38 mouse cellular contexts compared by ENCODE assay signal in genomic region chr1:182512901-182513410, GRCm38 (mm10). TPM values are rescaled to one million over a fixed set of nuclear protein-coding genes. Genes with fewer than 3 reads are reported as not detected.
A peak's percentile ranks its signal among the peaks of the same experiment; 100 is the strongest.
DNase-seq lines count a peak whose midpoint lies in the region; ATAC-seq and TF ChIP-seq lines count a peak whose summit lies in the region.
"Had no signal": no experiment of that assay in that cellular context is flagged by ENCODE, and none has a peak within 500 bp of the region (broad histone marks: within the 10 kb centered on the region; RNA-seq: fewer than 3 reads in every experiment).

No protein-coding gene starts in this region.

- no peak for TF ChIP-seq POLR2A in MEL (IDR thresholded peaks at IDR 0.05; ENCODE audit: control insufficient read depth in 1 of 2, insufficient read depth in 1 of 2, low read depth in 1 of 2, low read length in 2 of 2, poor library complexity in 1 of 2)
- TF ChIP-seq POLR2A in embryonic fibroblast, embryonic 13.5 days (IDR thresholded peaks at IDR 0.05; ENCODE audit: low read depth, low read length), result no peak

- H3K4me1 ChIP-seq in heart, embryonic 11.5 days (ENCODE audit: control insufficient read depth, insufficient read depth, low read length), result peaks cover 8% of the 10 kb centered on the region
- peaks cover 17 to 45% of the 10 kb centered on the region in 2 experiments for H3K4me1 ChIP-seq in MEL (ENCODE audit: control insufficient read depth in 1 of 2, insufficient read depth in 2 of 2, low read length in 2 of 2)
- H3K4me1 ChIP-seq in embryonic fibroblast, embryonic 13.5 days (ENCODE audit: control insufficient read depth, insufficient read depth, low read length), result peaks cover 27% of the 10 kb centered on the region
- peaks cover 92% of the 10 kb centered on the region for H3K4me1 ChIP-seq in megakaryocyte, embryonic 14.5 days

- no peak overlapping the region for H3K27ac ChIP-seq in heart, embryonic 11.5 days (ENCODE audit: low read depth, low read length)
- H3K27ac ChIP-seq in MEL (ENCODE audit: control insufficient read depth, low read depth, low read length), result no peak overlapping the region
- H3K27ac ChIP-seq in embryonic fibroblast, embryonic 13.5 days (ENCODE audit: insufficient read depth, low read length), result peak overlapping the region; percentile 1; the same call in 1 of the 2 replicates
- H3K27ac ChIP-seq: embryonic facial prominence, embryonic 12.5 days; forebrain, embryonic 10.5 days; forebrain, embryonic 15.5 days; hindbrain, embryonic 10.5 days; hindbrain, embryonic 15.5 days; intestine, embryonic 15.5 days; liver, embryonic 14.5 days; neural tube, embryonic 15.5 days had no signal

- TF ChIP-seq RAD21 in MEL (IDR thresholded peaks at IDR 0.05; ENCODE audit: low read depth, low read length), result no peak

- ATAC-seq in heart, embryonic 11.5 days (replicated peaks; ENCODE audit: insufficient number of reproducible peaks, low FRiP score, low TSS enrichment), result no peak
- no peak for ATAC-seq in megakaryocyte-erythroid progenitor cell, adult 5-6 weeks (replicated peaks; ENCODE audit: low FRiP score, low TSS enrichment, poor library complexity, severe bottlenecking)
- ATAC-seq: CD4-positive, CD25-positive, alpha-beta regulatory T cell, adult 4 months; forebrain, embryonic 15.5 days; intestine, embryonic 15.5 days had no signal

- peak; percentile 22 to 60 for DNase-seq in heart, adult 18-20 months
- DNase-seq in MEL (ENCODE audit: low read depth, low spot score), result no peak
- DNase-seq in layer of hippocampus, postnatal 36 days, result no peak
- DNase-seq in cerebellum, postnatal 10 days, result no peak
- DNase-seq: adrenal gland, postnatal 10 days; cerebellum, adult 18-20 months; cerebellum, postnatal 25 days; embryo, embryonic 11 days; kidney, adult 2 months; kidney, postnatal 36 days; liver; lung, adult 2 months; lung, postnatal 10 days; midbrain, embryonic 14.5 days; retina, postnatal 1 day; right cerebral cortex, postnatal 14 days; spleen, adult 18-20 months; thymus, postnatal 4 days had no signal

- TF ChIP-seq CTCF in MEL (IDR thresholded peaks at IDR 0.05 in 2 of 3, conservative IDR thresholded peaks at IDR 0.05 in 1 of 3; ENCODE audit: control insufficient read depth in 1 of 3, insufficient read depth in 1 of 3, low read depth in 2 of 3, low read length in 3 of 3, poor library complexity in 1 of 3, severe bottlenecking in 1 of 3), result no peak
- TF ChIP-seq CTCF in embryonic fibroblast, embryonic 13.5 days (IDR thresholded peaks at IDR 0.05; ENCODE audit: borderline replicate concordance, insufficient read depth, low read length), result no peak

- no peak overlapping the region for H3K4me2 ChIP-seq in heart, embryonic 11.5 days
- H3K4me2 ChIP-seq: embryonic facial prominence, embryonic 12.5 days; forebrain, embryonic 15.5 days; heart, embryonic 12.5 days; hindbrain, embryonic 15.5 days; intestine, embryonic 15.5 days; neural tube, embryonic 15.5 days had no signal

- H3K9me3 ChIP-seq in heart, embryonic 11.5 days (replicated peaks; ENCODE audit: control insufficient read depth, low read length), result no peaks in the 10 kb centered on the region
- no peaks in the 10 kb centered on the region for H3K9me3 ChIP-seq in MEL (replicated peaks; ENCODE audit: insufficient read depth, low read length)
- H3K9me3 ChIP-seq in megakaryocyte, embryonic 14.5 days, result no peaks in the 10 kb centered on the region
- H3K9me3 ChIP-seq: embryonic facial prominence, embryonic 12.5 days; forebrain, embryonic 10.5 days; forebrain, embryonic 15.5 days; heart, embryonic 12.5 days; hindbrain, embryonic 10.5 days; hindbrain, embryonic 15.5 days; intestine, embryonic 15.5 days; neural tube, embryonic 15.5 days had no signal

- peaks cover 19% of the 10 kb centered on the region for H3K36me3 ChIP-seq in heart, embryonic 11.5 days (ENCODE audit: control insufficient read depth, insufficient read depth, low read length)
- peaks cover 0 to 38% of the 10 kb centered on the region in 2 experiments; a peak in 2 of 4 replicates for H3K36me3 ChIP-seq in MEL (ENCODE audit: control insufficient read depth in 1 of 2, insufficient read depth in 2 of 2, low read length in 2 of 2)
- peaks cover 77% of the 10 kb centered on the region for H3K36me3 ChIP-seq in megakaryocyte, embryonic 14.5 days (replicated peaks; ENCODE audit: low read length)

- H3K4me3 ChIP-seq in heart, embryonic 11.5 days (ENCODE audit: low read depth, low read length), result no peak overlapping the region
- H3K4me3 ChIP-seq in MEL (ENCODE audit: control insufficient read depth in 1 of 2, insufficient read depth in 1 of 2, low read depth in 2 of 2, low read length in 2 of 2), result no peak overlapping the region
- no peak overlapping the region for H3K4me3 ChIP-seq in embryonic fibroblast, embryonic 13.5 days (ENCODE audit: insufficient read depth, low read length)
- H3K4me3 ChIP-seq in megakaryocyte, embryonic 14.5 days (replicated peaks), result peak overlapping the region; percentile 69
- H3K4me3 ChIP-seq: embryonic facial prominence, embryonic 12.5 days; forebrain, embryonic 10.5 days; forebrain, embryonic 15.5 days; heart, embryonic 12.5 days; hindbrain, embryonic 10.5 days; hindbrain, embryonic 15.5 days; intestine, embryonic 15.5 days; neural tube, embryonic 15.5 days had no signal

- 74% methylated on average over 5 of the region's 5 CpGs for WGBS in heart, embryonic 11.5 days (ENCODE audit: insufficient replicate concordance)

- 0 out of 4 replicates have a peak, but pooled peaks of 1 of the 2 experiments have one; percentile 7 for TF ChIP-seq EP300 in MEL (IDR thresholded peaks at IDR 0.05; ENCODE audit: low read depth in 1 of 2, low read length in 2 of 2)

- no peak overlapping the region for H3K9ac ChIP-seq in heart, embryonic 11.5 days (ENCODE audit: low read depth, low read length)
- no peak overlapping the region for H3K9ac ChIP-seq in MEL (ENCODE audit: control insufficient read depth, low read depth, low read length, poor library complexity, severe bottlenecking)
- H3K9ac ChIP-seq: embryonic facial prominence, embryonic 12.5 days; forebrain, embryonic 15.5 days; heart, embryonic 12.5 days; hindbrain, embryonic 15.5 days; intestine, embryonic 15.5 days; liver, embryonic 14.5 days; neural tube, embryonic 15.5 days had no signal

- H3K27me3 ChIP-seq in heart, embryonic 11.5 days (ENCODE audit: control insufficient read depth, insufficient read depth, low read length), result no peaks in the 10 kb centered on the region
- H3K27me3 ChIP-seq in MEL (ENCODE audit: control insufficient read depth in 1 of 2, insufficient read depth in 2 of 2, low read length in 2 of 2), result no peaks in the 10 kb centered on the region
- H3K27me3 ChIP-seq in megakaryocyte, embryonic 14.5 days (replicated peaks), result peaks cover 6% of the 10 kb centered on the region
- H3K27me3 ChIP-seq: embryonic facial prominence, embryonic 12.5 days; forebrain, embryonic 15.5 days; heart, embryonic 12.5 days; hindbrain, embryonic 15.5 days; intestine, embryonic 15.5 days; neural tube, embryonic 15.5 days had no signal

- peaks cover 7% of the 10 kb centered on the region; the same call in 1 of the 2 replicates for H3K79me2 ChIP-seq in MEL (ENCODE audit: control insufficient read depth, insufficient read depth, low read length, poor library complexity)

TF ChIP-seq in MEL, 35 proteins besides CTCF, POLR2A, EP300 and RAD21:
- TF ChIP-seq POLR2AphosphoS5 (IDR thresholded peaks at IDR 0.05; ENCODE audit: borderline replicate concordance, low read depth, low read length) (no peak), NRF1 (IDR thresholded peaks at IDR 0.05; ENCODE audit: insufficient read depth, low read depth, low read length, poor library complexity, severe bottlenecking) (no peak), NELFE (IDR thresholded peaks at IDR 0.05; ENCODE audit: low read depth, low read length) (no peak), ELF1 (IDR thresholded peaks at IDR 0.05; ENCODE audit: low read depth, low read length) (no peak), RCOR1 (IDR thresholded peaks at IDR 0.05; ENCODE audit: low read depth, low read length) (peak; percentile 81)
TF ChIP-seq in MEL: peak in this region for 1.

RNA-seq across cellular contexts. Expression of gene Capn2, which starts 4.5 kb away (rescaled TPM):
- total RNA-seq in heart, adult 18-20 months (2021), result 10 to 100 TPM; 67.5 to 68.4 TPM
- polyA plus RNA-seq in heart, embryonic 11.5 days (2014; fragmentation: Nextera tagmentation; extraction: Ambion mirVana), result 68.1 and 83.7 TPM in 2 replicates
- total RNA-seq in MEL (2012; rRNA removed), result 10.6 and 13.6 TPM in 2 replicates
- 10 to 100 TPM in 1 of 2 experiments, not detected in 1; 19.3 TPM for polyA plus RNA-seq in MEL (2012; ENCODE audit: insufficient read depth in 1 of 2, insufficient read length in 2 of 2, low read depth in 1 of 2, low replicate concordance in 2 of 2, missing spikeins in 1 of 2)
- polyA plus RNA-seq in embryonic fibroblast, embryonic 13.5 days (2011; ENCODE audit: insufficient read length, low read depth, missing spikeins), result 244 and 338 TPM in 2 replicates
- polyA plus RNA-seq in megakaryocyte, embryonic 14.5 days (2012; ENCODE audit: insufficient read depth, low replicate concordance), result 46.0 and 47.8 TPM in 2 replicates
- 2.4 and 6.1 TPM in 2 replicates for total RNA-seq in megakaryocyte-erythroid progenitor cell, adult 5-6 weeks (2014; fragmentation: Nextera tagmentation)
- 7.2 and 16.2 TPM in 2 replicates for total RNA-seq in megakaryocyte-erythroid progenitor cell, adult 5-6 weeks (2017)
- total RNA-seq in layer of hippocampus, postnatal 36 days (2021), result 10 to 100 TPM; 57.9 to 59.5 TPM

RNA-seq across cellular contexts. Expression of gene Capn8, which starts 51.9 kb away (rescaled TPM):
- not detected for total RNA-seq in heart, adult 18-20 months (2021)
- polyA plus RNA-seq in heart, embryonic 11.5 days (2014; fragmentation: Nextera tagmentation; extraction: Ambion mirVana), result not detected in 2 replicates
- not detected in 2 replicates for total RNA-seq in MEL (2012; rRNA removed)
- polyA plus RNA-seq in MEL (2012; ENCODE audit: insufficient read depth in 1 of 2, insufficient read length in 2 of 2, low read depth in 1 of 2, low replicate concordance in 2 of 2, missing spikeins in 1 of 2), result not detected
- polyA plus RNA-seq in embryonic fibroblast, embryonic 13.5 days (2011; ENCODE audit: insufficient read length, low read depth, missing spikeins), result not detected in 2 replicates
- polyA plus RNA-seq in megakaryocyte, embryonic 14.5 days (2012; ENCODE audit: insufficient read depth, low replicate concordance), result not detected in 2 replicates
- total RNA-seq in megakaryocyte-erythroid progenitor cell, adult 5-6 weeks (2014; fragmentation: Nextera tagmentation), result not detected in 2 replicates
- not detected in 2 replicates for total RNA-seq in megakaryocyte-erythroid progenitor cell, adult 5-6 weeks (2017)
- not detected for total RNA-seq in layer of hippocampus, postnatal 36 days (2021)
- total RNA-seq: adrenal gland, postnatal 10 days; gastrocnemius, adult 18-20 months; gastrocnemius, postnatal 4 days; monocyte, adult 5-6 weeks had no signal
- polyA plus RNA-seq: CD4-positive, CD25-positive, alpha-beta regulatory T cell, adult 4 months; forebrain, embryonic 10.5 days; heart, embryonic 12.5 days; heart, postnatal 0 days; hindbrain, embryonic 15.5 days; kidney, embryonic 16.5 days; limb, embryonic 11.5 days; midbrain, embryonic 14.5 days had no signal

Comparison
In these comparisons a context has a peak if more than half of its experiments do, and no peak if none do; other contexts are left out.
1. DNase-seq: peak in heart, adult 18-20 months (2 of 2); none in MEL (single experiment), layer of hippocampus, postnatal 36 days (0 of 2) and cerebellum, postnatal 10 days (0 of 2).